Mouse (Mus musculus) stomach, postnatal 0 days (tissue): ENCODE data around the gene Eef1a1. TPM values are rescaled to one million over a fixed set of nuclear protein-coding genes. Genes with fewer than 3 reads are reported as not detected.

Experiments
- ATAC-seq: fragments of 200-750 bp; cut with Nextera tagmentation; 2 replicates; pipeline ENCODE4 v1.8.0; 2017; ENCODE audit not compliant: low FRiP score, low TSS enrichment
- DNase-seq: peaks from one replicate; pipeline ENCODE4 v3.0.0-alpha.2; 2016; ENCODE audit warnings: low spot score
- H3K27ac ChIP-seq: fragments of 300-500 bp; sonication (generic); replicated peaks from 2 replicates; pipeline ENCODE4 v1.5.1; 2014; ENCODE audit warnings: mild to moderate bottlenecking, control low read depth
- H3K27me3 ChIP-seq: fragments of 300-500 bp; sonication (generic); 2 replicates; pipeline ENCODE4 v1.6.1; 2014; ENCODE audit warnings: low read length; ENCODE audit not compliant: control insufficient read depth, insufficient read depth
- H3K36me3 ChIP-seq: fragments of 300-500 bp; sonication (generic); 2 replicates; pipeline ENCODE4 v1.6.1; 2014; ENCODE audit warnings: low read length, mixed read lengths; ENCODE audit not compliant: control insufficient read depth, insufficient read depth
- H3K4me1 ChIP-seq: fragments of 300-500 bp; sonication (generic); replicated peaks from 2 replicates; pipeline ENCODE4 v1.6.1; 2014; ENCODE audit warnings: antibody characterized with exemption; ENCODE audit not compliant: control insufficient read depth, insufficient read depth
- H3K4me2 ChIP-seq: fragments of 300-500 bp; sonication (generic); replicated peaks from 2 replicates; pipeline ENCODE4 v1.6.1; 2014; ENCODE audit warnings: low read depth, mild to moderate bottlenecking, control low read depth, moderate library complexity
- H3K4me3 ChIP-seq: fragments of 300-500 bp; sonication (generic); 2 replicates; pipeline ENCODE4 v1.5.1; 2014; ENCODE audit warnings: low read depth, low read length, control low read depth
- H3K9ac ChIP-seq: fragments of 300-500 bp; sonication (generic); 2 replicates; pipeline ENCODE4 v1.6.1; 2014; ENCODE audit warnings: mild to moderate bottlenecking, low read length, control low read depth, mixed read lengths
- H3K9me3 ChIP-seq: fragments of 300-500 bp; sonication (generic); 2 replicates; pipeline ENCODE4 v1.6.1; 2016; ENCODE audit warnings: low read length; ENCODE audit not compliant: control insufficient read depth
- CTCF ChIP-seq: IDR thresholded peaks from 2 replicates; pipeline ENCODE4 v1.5.1; 2016; ENCODE audit warnings: antibody characterized with exemption, low read depth, mild to moderate bottlenecking, moderate library complexity
- EP300 ChIP-seq: optimal IDR thresholded peaks from 2 replicates; pipeline ENCODE3; 2016; ENCODE audit warnings: antibody characterized with exemption
- WGBS: fragments of 180-500 bp; shearing (Covaris S2); extraction: QIAGEN DNeasy Blood & Tissue Kit; methylation state at CpG from one replicate; pipeline ENCODE4 v1.1.7; 2014; 5-methylcytosine and 5-hydroxymethylcytosine counted together
- polyA plus RNA-seq: library from polyadenylated mRNA; unstranded; fragments of >200 nt; fragmentation: Nextera tagmentation; extraction: Ambion mirVana; gene quantifications from 2 replicates; pipeline ENCODE4 v1.2.1, GENCODE M21; 2015

Eef1a1 gene
- polyA plus RNA-seq, 1 experiment from 2014 or later, result 2,673 TPM

GRCm38 (mm10) chr9:78447973-78448873 lies 40.7 kb downstream of the Eef1a1 start, which contains the start of the genes Mto1 and Gm17324:
TSS of gene Mto1 (plus strand) at chr9:78448208.
TSS of gene Gm17324 (minus strand) at chr9:78448786.
- Histone ChIP-seq H3K4me3 (peak within 1 kb of the TSS; percentile 97), H3K4me1 (no peaks in the 10 kb centered on the region), H3K36me3 (peaks cover 7% of the 10 kb centered on the region), H3K9me3 (no peaks in the 10 kb centered on the region), H3K4me2 (peak within 1 kb of the TSS; percentile 70), H3K27me3 (no peaks in the 10 kb centered on the region), H3K9ac (peak within 1 kb of the TSS; percentile 90), H3K27ac (peak within 1 kb of the TSS; percentile 95)
- peak; percentile 96 for ATAC-seq
- peak; percentile 94 for DNase-seq
- under 1% methylated on average over 88 of the region's 96 CpGs for WGBS
- TF ChIP-seq CTCF (no peak; the same call in 1 of the 2 replicates), EP300 (no peak)

DNA sequence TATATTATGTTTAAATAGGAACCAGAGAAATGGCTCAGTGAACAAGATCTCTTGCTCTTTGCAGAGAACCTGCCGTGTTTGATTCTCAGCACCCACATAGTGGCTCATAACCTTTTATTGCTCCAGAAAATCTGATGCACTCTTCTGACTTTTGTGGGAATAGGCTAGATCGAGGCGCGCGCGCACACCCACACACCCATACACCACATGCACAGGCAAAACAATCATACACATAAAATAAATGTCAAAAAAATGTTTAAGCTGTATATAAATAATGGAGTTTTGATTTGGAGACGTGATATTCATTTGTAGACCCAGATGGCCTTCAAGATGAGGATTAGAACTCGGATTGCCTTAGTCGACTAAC lies 41.4 kb downstream of the Eef1a1 start:
- DNase-seq (no peak), ATAC-seq (no peak)
- H3K27ac ChIP-seq, result peak overlapping the region; percentile 95; the same call in 1 of the 2 replicates
- TF ChIP-seq EP300 (no peak), CTCF (no peak)
- H3K36me3 ChIP-seq, result peaks cover 2% of the 10 kb centered on the region
- H3K4me2 ChIP-seq, result peak overlapping the region; percentile 70
- H3K4me1 ChIP-seq, result no peaks in the 10 kb centered on the region
- WGBS, result 31% methylated on average over 9 of the region's 9 CpGs
- H3K4me3 ChIP-seq, result peak overlapping the region; percentile 97
- no peaks in the 10 kb centered on the region for H3K27me3 ChIP-seq
- H3K9ac ChIP-seq, result peak overlapping the region; percentile 90; the same call in 1 of the 2 replicates
- H3K9me3 ChIP-seq, result no peaks in the 10 kb centered on the region

DNA sequence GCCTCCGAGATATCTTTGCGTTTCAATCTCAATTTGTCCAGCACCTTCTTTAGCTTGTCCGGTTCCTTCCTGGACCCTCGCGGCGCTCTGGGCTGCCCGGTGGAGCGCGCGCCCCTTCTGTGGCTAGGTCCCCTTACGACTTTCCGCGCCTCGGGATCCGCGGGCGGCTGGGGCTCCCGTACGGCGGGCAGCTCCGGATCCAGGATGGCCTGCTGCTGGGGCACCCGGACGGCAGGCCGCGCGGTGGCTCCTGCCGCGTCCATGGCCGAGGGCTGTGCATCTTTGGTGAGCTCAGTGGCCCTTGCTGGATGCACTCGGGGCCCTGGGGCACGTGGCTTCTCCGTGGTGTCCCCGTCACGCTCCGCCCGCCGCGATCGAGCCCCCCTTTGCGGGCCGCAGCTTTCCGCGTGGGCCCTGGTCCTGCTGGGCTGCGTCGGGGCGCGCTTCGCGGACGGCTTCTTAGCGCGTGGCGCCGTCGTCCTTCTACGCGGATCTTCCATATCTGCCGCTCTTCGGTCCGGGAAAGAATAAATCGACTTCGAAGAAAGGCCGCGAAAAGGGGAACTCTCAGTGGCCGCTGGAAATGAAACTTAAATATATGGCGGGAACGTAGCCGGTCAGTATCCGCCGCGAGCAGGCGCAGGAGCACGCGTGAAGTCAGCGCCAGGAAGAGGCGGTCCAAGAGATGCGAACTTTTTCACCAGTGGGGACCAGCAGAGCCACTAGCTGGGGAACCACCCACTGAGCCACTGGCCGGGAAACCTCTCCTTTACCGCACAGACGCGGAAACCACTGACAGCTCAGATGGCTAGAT lies 46.2 kb downstream of the Eef1a1 start, which contains the start of gene Cgas:
TSS of gene Cgas (minus strand) at position 659 of the 814 bp plus-strand sequence.
- H3K9me3 ChIP-seq, result no peaks in the 10 kb centered on the region
- H3K4me3 ChIP-seq, result peak within 1 kb of the TSS; percentile 63
- H3K36me3 ChIP-seq, result no peaks in the 10 kb centered on the region
- DNase-seq (peak; percentile 59), ATAC-seq (peak; percentile 67)
- no peaks in the 10 kb centered on the region for H3K27me3 ChIP-seq
- peak within 1 kb of the TSS; percentile 70 for H3K9ac ChIP-seq
- under 1% methylated on average over 75 of the region's 81 CpGs for WGBS
- TF ChIP-seq CTCF (no peak), EP300 (no peak)
- peak within 1 kb of the TSS; percentile 94 for H3K4me2 ChIP-seq
- H3K4me1 ChIP-seq, result no peaks in the 10 kb centered on the region
- H3K27ac ChIP-seq, result 0 out of 2 replicates have a peak within 1 kb of the TSS, but pooled peaks have one; percentile 24

- DNase-seq (no peak), ATAC-seq (peak; percentile 43; the same call in 1 of the 2 replicates)
- Histone ChIP-seq H3K27me3 (no peaks in the 10 kb centered on the region), H3K4me3 (peak overlapping the region; percentile 63), H3K9ac (peak overlapping the region; percentile 70), H3K36me3 (no peaks in the 10 kb centered on the region), H3K4me1 (no peaks in the 10 kb centered on the region), H3K9me3 (no peaks in the 10 kb centered on the region), H3K27ac (no peak overlapping the region), H3K4me2 (peak overlapping the region; percentile 94)
- TF ChIP-seq EP300 (no peak), CTCF (no peak)
- 9% methylated on average over 9 of the region's 9 CpGs for WGBS
These were observed 46.7 kb downstream of the Eef1a1 start for GRCm38 (mm10) chr9:78442237-78442578.

- H3K4me1 ChIP-seq, result no peaks in the 10 kb centered on the region
- 68% methylated on average over 5 of the region's 5 CpGs for WGBS
- H3K27me3 ChIP-seq, result no peaks in the 10 kb centered on the region
- no peak overlapping the region for H3K9ac ChIP-seq
- DNase-seq, result no peak
- H3K4me2 ChIP-seq, result no peak overlapping the region
- no peak for ATAC-seq
- no peak overlapping the region for H3K4me3 ChIP-seq
- H3K9me3 ChIP-seq, result no peaks in the 10 kb centered on the region
- no peak overlapping the region for H3K27ac ChIP-seq
- TF ChIP-seq EP300 (no peak), CTCF (peak; percentile 34)
- no peaks in the 10 kb centered on the region for H3K36me3 ChIP-seq
These were observed 49.5 kb downstream of the Eef1a1 start for GRCm38 (mm10) chr9:78439426-78439825.
